Comparison of ENCODE assay signal across 8 mouse cellular contexts in genomic region chr2:26024138-26025075, GRCm38 (mm10). TPM values are rescaled to one million over a fixed set of nuclear protein-coding genes. Genes with fewer than 3 reads are reported as not detected.
DNase-seq lines count a peak whose midpoint lies in the region; ATAC-seq and TF ChIP-seq lines count a peak whose summit lies in the region.

No protein-coding gene starts in this region.

- DNase-seq in cerebellum, adult 11 months: peak; percentile 46
- peak; percentile 29 for DNase-seq in ovary, postnatal 14 days (ENCODE audit: low spot score)
- no peak for DNase-seq in ovary, adult 18-20 months (ENCODE audit: low spot score)
- peak; percentile 26 to 55 for DNase-seq in layer of hippocampus, adult 2 months (ENCODE audit: low spot score in 2 of 2)
- DNase-seq in lung, postnatal 10 days: peak; percentile 37
- DNase-seq in thymus, postnatal 25 days: peak; percentile 54

- no peak overlapping the region for H3K4me3 ChIP-seq in cortical plate, adult 2 months (ENCODE audit: insufficient read depth, low read length)
- H3K4me3 ChIP-seq in layer of hippocampus, adult 2 months: no peak overlapping the region

- peak; percentile 95 for TF ChIP-seq CTCF in cortical plate, adult 2 months (IDR thresholded peaks at IDR 0.05; ENCODE audit: extremely low read depth, insufficient read depth, low read length)
- TF ChIP-seq CTCF in layer of hippocampus, adult 2 months (conservative IDR thresholded peaks at IDR 0.05): peak; percentile 96

- H3K4me1 ChIP-seq in cortical plate, adult 2 months (ENCODE audit: control insufficient read depth, insufficient read depth, low read length): peaks cover 6% of the 10 kb centered on the region; the same call in 1 of the 2 replicates

- ATAC-seq in cerebellum, adult (ENCODE audit: insufficient number of reproducible peaks, low FRiP score, low TSS enrichment): no peak

- H3K27ac ChIP-seq in cortical plate, adult 2 months (ENCODE audit: insufficient read depth, low read length): no peak overlapping the region
- no peak overlapping the region for H3K27ac ChIP-seq in layer of hippocampus, adult 2 months

- TF ChIP-seq POLR2A in cortical plate, adult 2 months (IDR thresholded peaks at IDR 0.05; ENCODE audit: extremely low read depth, insufficient read depth, low read length): no peak

RNA-seq across cellular contexts. Expression of gene Ubac1, which starts 2.9 kb away (rescaled TPM):
- 70.3 and 76.6 TPM in 2 replicates for polyA plus RNA-seq in cortical plate, adult 2 months (2012; rRNA removed)
- 10 to 100 TPM; 52.1 to 53.0 TPM for total RNA-seq in layer of hippocampus, adult 2 months (2021)

RNA-seq across cellular contexts. Expression of gene Camsap1, which starts 41.3 kb away (rescaled TPM):
- polyA plus RNA-seq in cortical plate, adult 2 months (2012; rRNA removed): 31.6 and 32.4 TPM in 2 replicates
- total RNA-seq in layer of hippocampus, adult 2 months (2021): 100 to 1,000 TPM; 142 to 148 TPM
